Mouse (Mus musculus) myocyte (in vitro differentiated cells): ENCODE measurements around the gene Zfp872.

Experiments used
- E2F4 ChIP-seq: IDR thresholded peaks from one replicate; pipeline ENCODE4 v1.6.1; 2011; ENCODE audit warnings: mild to moderate bottlenecking, control low read depth, moderate library complexity; ENCODE audit not compliant: insufficient read depth
- POLR2A ChIP-seq: IDR thresholded peaks from one replicate; pipeline ENCODE4 v1.6.1; 2011; ENCODE audit warnings: low read depth, mild to moderate bottlenecking, control low read depth, moderate library complexity; ENCODE audit not compliant: insufficient read length
- POLR2AphosphoS2 ChIP-seq: IDR thresholded peaks from one replicate; pipeline ENCODE4 v1.6.1; 2011; ENCODE audit warnings: low read depth, control low read depth; ENCODE audit not compliant: insufficient read length
- TCF12 ChIP-seq: IDR thresholded peaks from one replicate; pipeline ENCODE4 v1.6.1; 2011; ENCODE audit warnings: mild to moderate bottlenecking, control low read depth; ENCODE audit not compliant: poor library complexity, insufficient read depth, severe bottlenecking
- TCF3 ChIP-seq: IDR thresholded peaks from one replicate; pipeline ENCODE4 v1.6.1; 2011; ENCODE audit warnings: low read depth, control low read depth; ENCODE audit not compliant: insufficient read length
- USF1 ChIP-seq: IDR thresholded peaks from one replicate; pipeline ENCODE4 v1.6.1; 2011; ENCODE audit warnings: low read depth, mild to moderate bottlenecking, control low read depth, moderate library complexity

DNA sequence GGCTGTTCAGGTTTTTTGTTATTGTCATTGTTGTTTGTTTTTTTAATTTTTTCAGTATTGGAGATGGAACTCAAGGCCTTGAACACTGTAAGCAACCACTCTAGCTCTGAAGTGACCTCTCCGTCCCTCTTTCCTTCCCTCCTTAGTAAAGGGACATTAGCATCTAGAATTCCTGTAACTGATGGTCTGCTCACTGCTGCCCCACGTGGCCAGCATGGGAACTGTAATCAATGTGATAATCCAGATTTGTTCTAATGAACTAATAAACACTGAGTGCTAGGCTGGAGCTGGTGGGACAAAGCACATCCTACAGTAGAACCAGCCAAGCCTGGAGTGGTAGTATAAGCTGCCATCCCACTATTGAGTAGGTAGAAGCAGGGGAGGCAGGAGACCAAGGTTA is 49.4 kb upstream of the Zfp872 start:
- TF ChIP-seq POLR2A (no peak), E2F4 (no peak), TCF3 (no peak), TCF12 (no peak), USF1 (peak; percentile 47), POLR2AphosphoS2 (no peak)
